Mouse (Mus musculus): ENCODE data around the gene Gm8871.
"Not testable (repeated sequence)": the region's sequence is repeated elsewhere in the genome, so short reads cannot be mapped to it uniquely, and the experiment has no call there.

- not testable (repeated sequence) for TF ChIP-seq POLR2A (IDR thresholded peaks at IDR 0.05; ENCODE audit: borderline replicate concordance, control insufficient read depth, low read depth, low read length); CTCF (IDR thresholded peaks at IDR 0.05; ENCODE audit: control insufficient read depth, insufficient read depth, low read length)
Observed at GRCm38 (mm10) chr5:10947505-10947904, at the start of gene Gm8871, which contains the start of gene Gm8857.
